Mouse (Mus musculus): ENCODE results near the gene Asic2.
A peak's percentile ranks its signal among the peaks of the same experiment; 100 is the strongest.

Asic2 gene

GRCm38 (mm10) chr11:81722071-81722470 is 246.2 kb downstream of the Asic2 start:
- no peak for DNase-seq (ENCODE audit: low spot score)

GRCm38 (mm10) chr11:81714801-81715200 is 253.5 kb downstream of the Asic2 start:
- DNase-seq (ENCODE audit: low spot score) = no peak

GRCm38 (mm10) chr11:81706996-81707395 is 261.3 kb downstream of the Asic2 start:
- no peak for DNase-seq (ENCODE audit: low spot score)

GRCm38 (mm10) chr11:81698008-81698407 is 270.2 kb downstream of the Asic2 start:
- no peak for DNase-seq (ENCODE audit: low spot score)

GRCm38 (mm10) chr11:81695501-81695900 is 272.8 kb downstream of the Asic2 start:
- DNase-seq (ENCODE audit: low spot score) = no peak

GRCm38 (mm10) chr11:81680511-81680910 is 287.7 kb downstream of the Asic2 start:
- DNase-seq (ENCODE audit: low spot score) = no peak

GRCm38 (mm10) chr11:81671724-81672123 is 296.5 kb downstream of the Asic2 start:
- no peak for DNase-seq (ENCODE audit: low spot score)

- no peak for DNase-seq (ENCODE audit: low spot score)
These were observed 297.8 kb downstream of the Asic2 start for GRCm38 (mm10) chr11:81670436-81670835.

GRCm38 (mm10) chr11:81658850-81659249 is 309.4 kb downstream of the Asic2 start:
- DNase-seq (ENCODE audit: low spot score) = no peak

GRCm38 (mm10) chr11:81657121-81657520 is 311.1 kb downstream of the Asic2 start:
- no peak for DNase-seq (ENCODE audit: low spot score)

GRCm38 (mm10) chr11:81647828-81648227 is 320.4 kb downstream of the Asic2 start:
- DNase-seq (ENCODE audit: low spot score) = no peak

GRCm38 (mm10) chr11:81645549-81645948 is 322.7 kb downstream of the Asic2 start:
- DNase-seq (ENCODE audit: low spot score) = no peak

- DNase-seq (ENCODE audit: low spot score) = no peak
These were observed 331.9 kb downstream of the Asic2 start for GRCm38 (mm10) chr11:81636356-81636755.

- DNase-seq (ENCODE audit: low spot score) = peak; percentile 22
These were observed 333.6 kb downstream of the Asic2 start for GRCm38 (mm10) chr11:81634360-81635350.

GRCm38 (mm10) chr11:81625199-81625598 is 343.1 kb downstream of the Asic2 start:
- DNase-seq (ENCODE audit: low spot score) = no peak

- DNase-seq (ENCODE audit: low spot score) = no peak
These were observed 347.7 kb downstream of the Asic2 start for GRCm38 (mm10) chr11:81620516-81620915.

GRCm38 (mm10) chr11:81616437-81616836 is 351.8 kb downstream of the Asic2 start:
- no peak for DNase-seq (ENCODE audit: low spot score)

GRCm38 (mm10) chr11:81613869-81614620 is 354.2 kb downstream of the Asic2 start:
- DNase-seq (ENCODE audit: low spot score) = no peak

- peak; percentile 84 for DNase-seq (ENCODE audit: low spot score)
These were observed 355.3 kb downstream of the Asic2 start for GRCm38 (mm10) chr11:81612798-81613540.

- no peak for DNase-seq (ENCODE audit: low spot score)
These were observed 356.1 kb downstream of the Asic2 start for GRCm38 (mm10) chr11:81611948-81612797.

- no peak for DNase-seq (ENCODE audit: low spot score)
These were observed 357.8 kb downstream of the Asic2 start for GRCm38 (mm10) chr11:81610506-81610905.

Measured in ovary, postnatal 14 days (tissue).